Mouse (Mus musculus): ENCODE data around the gene Rufy2. TPM values are rescaled to one million over a fixed set of nuclear protein-coding genes. Genes with fewer than 3 reads are reported as not detected.
"Not testable (repeated sequence)": the region's sequence is repeated elsewhere in the genome, so short reads cannot be mapped to it uniquely, and the experiment has no call there.

Gene Rufy2
- total RNA-seq, 2 experiments from 2014 or later: 84.3 to 91.7 TPM

- DNase-seq (ENCODE audit: extremely low spot score in 1 of 2, low spot score in 2 of 2): no peak
- intact Hi-C loops (cut with DNase I): loop anchor here (10.0 kb wide), 1 partner anchor 342 kb away; no protein-coding TSS in a partner anchor
Observed at GRCm38 (mm10) chr10:63032956-63033355, 52.9 kb downstream of the Rufy2 start.

DNA sequence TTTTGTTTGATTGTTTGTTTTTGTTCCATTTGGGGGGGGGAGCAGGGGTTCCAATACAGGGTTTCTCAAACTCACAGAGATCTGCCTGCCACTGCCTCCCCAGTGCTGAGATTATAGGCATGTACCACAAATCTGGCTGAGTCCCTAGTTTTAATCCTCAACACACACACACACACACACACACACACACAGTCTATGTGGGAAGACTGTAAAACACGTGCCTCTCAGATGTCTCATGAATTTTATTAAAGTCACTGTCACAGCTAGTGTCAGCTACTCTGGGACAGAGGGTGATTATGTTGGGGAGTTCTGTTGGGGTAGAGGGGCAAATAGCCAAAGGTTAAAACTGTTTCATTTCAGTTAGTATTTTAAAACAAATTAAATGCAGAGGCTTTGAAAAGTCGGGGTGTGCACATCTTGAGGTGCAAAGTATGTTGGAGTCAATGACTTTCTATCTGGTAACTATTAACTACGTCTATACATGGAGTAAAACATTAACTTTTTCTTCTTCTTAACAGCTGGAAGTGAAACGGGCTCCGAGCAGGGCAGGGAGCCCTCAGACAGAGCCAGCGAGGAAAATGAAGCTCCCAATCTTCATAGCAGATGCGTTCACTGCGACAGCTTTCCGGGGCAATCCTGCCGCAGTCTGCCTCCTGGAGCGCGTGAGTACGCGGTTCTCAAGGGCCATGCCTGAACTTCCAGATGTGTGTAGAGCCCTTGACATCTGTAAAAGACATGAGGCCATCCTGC lies 58.7 kb downstream of the Rufy2 start:
- intact Hi-C loops (cut with DNase I): loop anchor here (10.0 kb wide), 1 partner anchor 336 kb away; no protein-coding TSS in a partner anchor

DNA sequence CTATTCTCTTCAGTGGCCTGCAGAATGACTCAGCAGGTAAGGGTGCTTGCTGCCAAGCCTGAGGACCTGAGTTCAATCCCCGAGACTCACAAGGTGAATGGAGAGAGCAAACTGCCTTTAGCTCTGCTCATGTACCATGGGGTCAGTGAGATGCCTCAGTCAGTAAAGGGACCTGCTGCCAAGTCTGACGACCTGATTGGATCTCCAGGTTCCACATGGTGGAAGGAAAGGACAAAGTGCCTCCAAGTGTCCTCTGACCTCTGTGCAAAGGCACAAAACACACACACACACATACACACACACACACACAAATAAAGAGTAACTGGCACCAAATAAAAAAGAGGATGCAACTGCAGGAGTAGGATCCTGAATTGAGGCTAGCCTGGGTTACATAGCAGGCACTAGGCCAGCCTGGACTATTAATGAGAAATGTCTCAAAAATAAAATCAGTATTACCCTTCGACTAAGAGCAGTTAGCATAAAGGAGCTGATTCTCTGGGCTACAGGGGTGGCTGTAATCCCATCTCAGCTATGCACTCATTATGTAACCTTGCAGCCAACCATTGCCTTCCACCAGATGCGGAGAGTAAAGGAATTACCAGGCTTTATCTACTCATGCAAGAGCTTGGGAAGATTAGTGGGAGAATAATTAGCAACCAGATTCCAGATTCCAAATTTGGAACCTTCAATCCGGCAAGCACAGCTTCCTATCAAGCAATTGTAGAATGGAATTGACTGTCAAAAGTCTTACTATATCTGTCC lies 60.0 kb downstream of the Rufy2 start:
- no peak for DNase-seq (ENCODE audit: extremely low spot score in 1 of 2, low spot score in 2 of 2)
- intact Hi-C loops (cut with DNase I): loop anchor here (10.0 kb wide), 1 partner anchor 335 kb away; no protein-coding TSS in a partner anchor

More for the DNA sequence above, 58.7 kb downstream of the Rufy2 start:
- no peak for DNase-seq (ENCODE audit: extremely low spot score in 1 of 2, low spot score in 2 of 2)

- DNase-seq (ENCODE audit: extremely low spot score in 1 of 2, low spot score in 2 of 2): no peak
Observed at GRCm38 (mm10) chr10:63043154-63043553, 63.1 kb downstream of the Rufy2 start.

DNA sequence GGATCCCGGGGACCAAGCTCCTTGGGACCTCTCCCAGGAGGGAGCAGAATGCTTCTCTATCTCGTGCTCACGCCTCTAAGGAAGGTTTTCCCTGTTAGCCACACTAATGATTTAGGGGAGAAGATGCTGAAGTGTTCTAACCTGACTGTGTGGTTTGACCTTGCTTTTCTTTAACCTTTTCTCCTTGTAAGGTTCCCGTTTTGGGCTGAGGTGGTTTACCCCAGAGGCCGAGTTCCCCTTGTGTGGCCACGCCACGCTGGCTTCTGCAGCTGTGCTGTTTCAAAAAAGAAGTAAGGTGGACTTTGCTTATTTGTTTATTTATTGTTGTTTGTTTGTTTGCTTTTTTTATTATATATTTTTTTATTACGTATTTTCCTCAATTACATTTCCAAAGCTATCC lies 67.7 kb downstream of the Rufy2 start:
- intact Hi-C loops (cut with DNase I): no loop called here
- DNase-seq (ENCODE audit: extremely low spot score in 1 of 2, low spot score in 2 of 2): no peak

More at GRCm38 (mm10) chr10:63043154-63043553, 63.1 kb downstream of the Rufy2 start:
- intact Hi-C loops (cut with DNase I): no loop called here

- DNase-seq (ENCODE audit: extremely low spot score in 1 of 2, low spot score in 2 of 2): no peak
- intact Hi-C loops (cut with DNase I): no loop called here
Observed at GRCm38 (mm10) chr10:63049106-63049505, 69.1 kb downstream of the Rufy2 start.

DNA sequence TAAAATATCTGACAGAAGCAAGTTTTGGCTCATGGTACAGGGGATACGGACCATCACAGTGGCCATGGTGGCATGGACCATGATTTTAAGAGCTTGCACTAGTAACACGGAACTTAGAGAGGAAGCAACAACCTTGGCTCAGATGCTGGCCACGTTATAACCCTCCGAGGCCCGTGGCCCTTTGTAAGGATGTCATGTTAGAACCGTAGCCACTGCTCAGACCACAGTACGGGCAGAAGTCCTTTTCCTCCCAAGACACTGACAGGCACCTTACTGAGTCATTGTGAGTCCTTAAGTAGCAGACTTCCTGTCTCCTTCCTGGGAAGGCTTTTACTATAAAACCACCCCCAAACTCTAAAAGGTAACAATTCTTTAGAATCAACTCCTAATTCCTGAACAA lies 71.2 kb downstream of the Rufy2 start:
- intact Hi-C loops (cut with DNase I): no loop called here

DNA sequence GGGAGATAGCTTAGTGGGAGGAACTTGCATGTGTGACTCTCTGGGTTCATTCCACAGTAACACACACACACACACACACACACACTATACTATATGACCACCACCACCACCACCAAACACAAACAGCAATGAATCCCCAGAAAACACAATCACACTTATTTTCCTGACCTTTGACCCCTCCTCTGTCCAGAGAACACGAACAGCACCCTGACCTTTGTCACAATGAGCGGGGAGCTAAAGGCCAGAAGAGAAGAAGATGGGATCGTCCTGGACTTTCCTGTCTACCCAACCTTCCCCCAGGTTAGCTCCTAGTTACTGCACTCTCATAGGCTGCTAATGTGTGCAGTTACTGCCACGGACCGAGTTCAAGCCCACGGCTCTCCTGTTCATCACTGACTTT lies 72.0 kb downstream of the Rufy2 start:
- DNase-seq (ENCODE audit: extremely low spot score in 1 of 2, low spot score in 2 of 2): no peak
- intact Hi-C loops (cut with DNase I): no loop called here

More for the DNA sequence above, 71.2 kb downstream of the Rufy2 start:
- no peak for DNase-seq (ENCODE audit: extremely low spot score in 1 of 2, low spot score in 2 of 2)

GRCm38 (mm10) chr10:63053007-63053406 lies 73.0 kb downstream of the Rufy2 start:
- DNase-seq (ENCODE audit: extremely low spot score in 1 of 2, low spot score in 2 of 2): no peak
- intact Hi-C loops (cut with DNase I): no loop called here

DNA sequence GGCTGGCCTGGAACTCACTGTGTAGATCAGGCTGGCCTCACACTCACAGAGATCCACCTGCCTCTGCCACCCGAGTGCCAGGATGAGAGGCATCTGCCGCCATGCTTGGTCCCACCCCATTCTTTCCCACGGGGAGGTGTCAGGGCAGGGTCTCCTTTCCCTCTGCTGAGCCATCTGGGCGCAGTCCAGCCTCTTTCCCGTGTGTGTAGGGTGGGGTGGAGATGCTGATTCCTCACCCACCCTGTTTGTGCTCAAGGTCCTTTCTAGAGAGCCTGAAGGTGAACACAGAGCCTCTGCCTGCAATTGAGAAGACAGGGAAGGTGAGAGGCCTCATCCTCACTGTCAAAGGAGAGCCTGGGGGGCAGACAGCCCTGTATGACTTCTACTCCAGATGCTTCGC lies 74.0 kb downstream of the Rufy2 start:
- intact Hi-C loops (cut with DNase I); DNase-seq (ENCODE audit: extremely low spot score in 1 of 2, low spot score in 2 of 2): not testable (repeated sequence)

GRCm38 (mm10) chr10:63054586-63054985 lies 74.6 kb downstream of the Rufy2 start:
- intact Hi-C loops (cut with DNase I): no loop called here
- no peak for DNase-seq (ENCODE audit: extremely low spot score in 1 of 2, low spot score in 2 of 2)

- DNase-seq (ENCODE audit: extremely low spot score in 1 of 2, low spot score in 2 of 2): no peak
- intact Hi-C loops (cut with DNase I): no loop called here
Observed at GRCm38 (mm10) chr10:63056966-63057750, 77.1 kb downstream of the Rufy2 start.

DNA sequence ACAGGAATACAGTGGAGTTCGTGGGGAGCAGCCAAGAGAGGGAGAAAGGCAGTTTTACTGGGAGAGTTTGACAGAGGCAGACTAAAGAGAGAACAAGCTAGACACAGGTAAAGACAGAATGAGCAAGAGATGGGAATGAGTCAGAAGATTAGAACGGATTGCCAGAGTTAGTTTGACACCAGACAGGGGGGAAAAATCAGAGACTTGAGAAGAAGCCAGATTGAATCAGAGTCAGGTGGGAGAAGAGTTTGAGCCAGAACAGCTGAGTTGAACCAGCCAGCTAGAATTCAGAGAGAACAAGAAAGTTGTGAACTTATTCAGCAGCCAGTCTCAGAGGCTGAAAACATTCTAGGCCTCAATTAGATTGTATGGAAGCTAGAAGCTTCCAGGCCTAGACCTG lies 79.8 kb downstream of the Rufy2 start, which contains the start of gene Pbld1:
Gene Pbld1 (plus strand): TSS at position 301 of the 400 bp plus-strand sequence.
- intact Hi-C loops (cut with DNase I): no loop called here

GRCm38 (mm10) chr10:63060406-63060805 lies 80.4 kb downstream of the Rufy2 start:
- DNase-seq (ENCODE audit: extremely low spot score in 1 of 2, low spot score in 2 of 2): peak in 1 of 2 experiments; percentile 48
- intact Hi-C loops (cut with DNase I): no loop called here

More for the DNA sequence above, 79.8 kb downstream of the Rufy2 start, which contains the start of gene Pbld1:
- no peak for DNase-seq (ENCODE audit: extremely low spot score in 1 of 2, low spot score in 2 of 2)

- no peak for DNase-seq (ENCODE audit: extremely low spot score in 1 of 2, low spot score in 2 of 2)
- intact Hi-C loops (cut with DNase I): no loop called here
Observed at GRCm38 (mm10) chr10:63061266-63061665, 81.2 kb downstream of the Rufy2 start.

- DNase-seq (ENCODE audit: extremely low spot score in 1 of 2, low spot score in 2 of 2): no peak
- intact Hi-C loops (cut with DNase I): no loop called here
Observed at GRCm38 (mm10) chr10:63062696-63063095, 82.7 kb downstream of the Rufy2 start.

DNA sequence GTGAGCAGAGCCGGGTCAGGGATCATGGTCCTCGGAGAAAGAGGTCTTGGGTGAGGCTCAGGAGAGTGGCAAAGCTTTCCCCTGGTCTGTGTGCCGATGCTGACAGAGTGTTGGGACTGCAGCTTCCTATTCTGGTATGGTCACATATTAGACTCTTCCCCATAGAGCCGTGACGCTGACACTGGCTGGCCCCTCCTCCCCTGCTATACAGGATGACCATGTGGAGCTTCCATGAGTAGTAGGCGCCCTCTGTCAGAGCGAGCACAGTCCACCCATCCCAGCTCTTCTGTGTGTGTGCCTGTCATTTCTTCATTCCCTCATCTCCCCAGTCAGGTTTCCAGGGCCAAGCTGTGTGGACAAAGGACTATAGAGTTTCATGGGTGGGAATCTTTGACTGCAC lies 83.3 kb downstream of the Rufy2 start:
- intact Hi-C loops (cut with DNase I): no loop called here
- no peak for DNase-seq (ENCODE audit: extremely low spot score in 1 of 2, low spot score in 2 of 2)

DNA sequence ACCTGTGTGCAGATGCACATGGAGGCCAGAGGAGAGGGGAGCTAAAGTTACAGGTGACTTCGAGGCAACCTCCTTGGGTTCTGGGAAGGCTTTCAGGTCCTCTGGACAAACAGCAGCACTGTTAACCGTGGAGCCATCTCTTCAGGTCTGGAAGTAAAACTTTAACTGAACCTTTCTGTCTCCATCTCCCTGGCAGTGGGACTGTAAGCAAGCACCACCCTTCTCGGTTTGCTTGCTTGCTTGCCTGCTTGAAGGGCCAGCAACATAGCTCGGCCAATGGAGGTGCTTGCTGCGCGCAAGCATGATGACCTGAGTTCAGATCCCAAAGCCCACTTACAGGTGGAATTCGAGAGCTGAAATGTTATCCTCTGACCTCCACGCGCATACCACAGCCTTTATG lies 84.5 kb downstream of the Rufy2 start:
- intact Hi-C loops (cut with DNase I): no loop called here
- no peak for DNase-seq (ENCODE audit: extremely low spot score in 1 of 2, low spot score in 2 of 2)

DNA sequence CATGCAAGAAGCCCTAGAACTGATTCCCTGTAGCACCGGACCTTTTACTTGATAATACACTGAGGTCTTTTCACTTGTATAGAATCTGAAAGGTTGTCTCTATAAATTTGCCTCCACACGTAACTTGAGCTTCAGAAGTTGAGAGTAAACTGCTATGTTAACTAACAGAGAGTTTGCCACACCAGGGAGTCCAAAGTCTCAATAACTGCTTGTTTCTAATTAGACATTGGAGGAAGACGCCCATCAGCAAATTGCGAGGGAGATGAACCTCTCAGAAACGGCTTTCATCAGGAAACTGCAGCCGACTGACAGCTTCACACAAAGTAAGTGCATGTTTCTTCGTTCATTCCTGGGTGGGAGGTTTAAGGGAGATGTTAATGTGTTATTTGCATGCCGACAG lies 85.5 kb downstream of the Rufy2 start:
- intact Hi-C loops (cut with DNase I): loop anchor here (5.0 kb wide), 1 partner anchor 43 kb away; the partner anchor contains the start of genes Hnrnph3 and Pbld2
- no peak for DNase-seq (ENCODE audit: extremely low spot score in 1 of 2, low spot score in 2 of 2)

Measured in left cerebral cortex, postnatal 10 days (tissue).